Mouse (Mus musculus): ENCODE results near the gene Scube3. TPM values are rescaled to one million over a fixed set of nuclear protein-coding genes. Genes with fewer than 3 reads are reported as not detected.
A peak's percentile ranks its signal among the peaks of the same experiment; 100 is the strongest.

Scube3 gene
- total RNA-seq, 1 experiment from 2014 or later: 11.9 TPM

DNA sequence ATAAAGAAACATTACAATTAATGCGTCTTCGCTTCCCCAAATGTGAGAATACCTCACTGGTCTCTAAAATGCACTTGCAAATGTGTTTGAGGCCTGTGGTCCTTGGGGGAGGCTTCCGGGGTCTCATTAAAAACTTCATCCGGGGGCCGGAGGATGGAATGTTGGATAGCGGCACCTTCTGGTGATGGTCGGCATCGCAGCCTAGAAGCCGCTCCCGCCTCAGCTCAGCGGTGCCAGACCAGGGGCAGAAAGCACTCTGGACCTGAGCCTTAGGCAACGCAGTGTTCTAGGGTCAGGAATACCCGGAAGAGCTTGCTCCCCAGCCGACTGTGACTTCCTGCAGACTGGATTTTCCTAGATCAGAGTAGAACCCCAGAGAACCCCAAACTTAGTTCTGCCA, 8.7 kb upstream of the Scube3 start:
- DNase-seq: peak; percentile 74

DNA sequence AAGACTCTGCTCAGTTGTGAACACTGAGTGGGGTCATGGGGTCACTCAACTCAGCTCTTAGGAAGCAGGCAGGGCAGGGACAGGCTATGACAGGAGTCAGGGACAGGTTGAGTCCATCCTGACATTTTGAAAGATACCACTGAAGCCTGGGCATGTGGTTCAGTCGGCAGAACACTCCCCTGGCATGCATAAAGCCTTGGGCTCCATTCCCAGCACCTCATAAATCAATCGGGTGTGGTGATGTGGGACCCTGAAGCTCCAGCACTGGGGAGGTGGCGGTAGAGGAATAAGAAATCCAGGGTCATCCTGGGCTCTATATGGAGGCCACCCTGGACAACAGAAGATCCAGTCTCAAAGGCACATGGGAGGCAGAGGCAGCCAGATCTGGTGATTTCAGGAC, 6.4 kb upstream of the Scube3 start:
- DNase-seq: peak; percentile 82

DNA sequence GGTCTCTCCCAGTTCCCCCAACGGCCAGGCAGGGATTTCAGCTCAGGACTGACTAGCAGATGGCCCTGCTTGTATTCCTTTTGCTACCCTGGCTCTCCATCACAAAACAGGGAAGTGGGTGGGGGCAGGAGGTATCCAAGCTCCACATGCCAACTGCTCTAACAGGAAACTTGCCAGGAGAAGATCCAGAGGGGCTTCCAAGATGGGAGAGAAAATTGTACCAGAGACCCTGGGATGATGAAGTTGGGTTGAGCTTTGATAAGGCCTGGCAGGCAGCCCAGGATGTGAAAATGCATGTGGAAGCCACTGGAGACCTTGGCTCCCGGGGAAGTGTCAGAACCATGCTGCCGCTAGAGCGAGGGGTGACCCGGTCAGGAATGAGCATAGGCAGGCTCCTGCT, 5.7 kb upstream of the Scube3 start:
- peak; percentile 78 for DNase-seq

DNA sequence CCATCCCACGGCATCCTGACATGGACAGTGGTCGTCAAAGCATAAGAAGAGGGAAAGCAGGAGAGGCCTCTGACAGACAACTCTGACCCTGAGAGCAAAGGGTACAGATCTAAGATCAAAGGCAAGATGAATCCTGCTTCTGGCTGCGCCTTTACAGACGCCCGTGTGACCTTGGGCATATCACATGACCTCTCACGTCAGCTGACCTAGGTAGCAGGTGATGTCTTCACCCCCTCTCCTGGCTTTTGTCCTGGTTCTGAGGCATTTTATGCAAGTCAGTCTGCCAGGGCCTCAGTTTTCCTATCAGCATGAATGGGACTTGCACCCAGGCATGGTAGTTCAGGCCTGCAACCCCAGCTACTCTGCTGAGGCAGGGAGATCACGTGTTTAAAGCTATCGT, 3.9 kb upstream of the Scube3 start:
- no peak for DNase-seq

DNA sequence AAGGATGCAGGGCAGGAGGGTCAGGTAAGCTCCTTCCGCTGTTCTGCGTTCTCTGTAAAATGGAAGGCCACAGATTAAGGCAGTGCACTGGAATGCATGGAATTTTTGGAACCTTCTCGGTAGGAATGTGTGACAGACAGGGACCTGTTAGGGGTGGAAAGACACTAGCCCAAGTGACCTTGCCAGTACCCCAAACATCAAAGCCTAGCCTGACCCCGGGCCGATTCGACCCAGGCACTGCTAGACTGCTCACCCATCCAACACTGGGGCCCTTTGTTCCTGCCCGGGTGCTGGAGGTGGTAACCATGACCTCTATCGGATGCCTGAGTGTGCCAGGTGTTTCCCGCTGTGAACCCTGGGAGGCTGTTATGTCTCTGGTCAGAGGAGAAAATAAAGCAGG, 3.3 kb upstream of the Scube3 start:
- DNase-seq: no peak

DNA sequence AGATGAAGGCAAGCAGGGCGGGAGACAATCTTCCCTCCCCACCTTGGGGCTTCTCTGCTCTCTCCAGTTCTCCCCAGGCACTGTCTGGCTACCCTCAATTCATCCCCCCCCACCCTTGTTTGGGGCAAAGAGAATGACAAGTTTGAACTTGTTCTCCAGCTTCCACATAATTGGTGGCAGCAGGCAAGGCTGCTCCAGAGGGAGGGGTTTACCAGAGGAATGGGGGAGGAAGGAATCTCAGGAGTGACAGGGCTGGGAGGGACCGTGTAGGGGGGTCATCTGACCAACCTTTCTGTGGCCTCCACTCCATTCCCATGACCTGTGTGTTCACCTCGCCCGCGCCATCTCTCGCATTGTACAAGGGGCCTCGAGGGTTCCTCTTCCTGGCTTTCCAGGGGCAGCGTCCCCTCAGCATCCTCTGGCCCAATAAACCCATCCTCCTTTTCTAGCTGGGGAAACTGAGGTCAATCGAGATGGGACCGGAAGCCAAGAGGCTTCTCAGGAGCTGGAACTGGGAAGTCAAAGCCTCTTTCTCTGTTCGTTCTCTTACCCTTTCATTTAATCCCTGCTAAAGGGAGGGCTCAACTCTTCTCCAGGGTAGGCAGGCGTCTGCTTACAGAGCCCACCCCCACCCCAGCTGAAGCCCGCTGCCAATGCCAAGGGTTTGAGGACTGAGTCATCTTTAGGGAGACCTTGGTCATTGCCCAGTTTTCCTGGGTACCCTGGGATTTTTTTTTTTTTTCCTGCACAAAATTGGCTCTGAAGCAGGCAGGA, 1.3 kb upstream of the Scube3 start:
- DNase-seq: peak; percentile 64

DNA sequence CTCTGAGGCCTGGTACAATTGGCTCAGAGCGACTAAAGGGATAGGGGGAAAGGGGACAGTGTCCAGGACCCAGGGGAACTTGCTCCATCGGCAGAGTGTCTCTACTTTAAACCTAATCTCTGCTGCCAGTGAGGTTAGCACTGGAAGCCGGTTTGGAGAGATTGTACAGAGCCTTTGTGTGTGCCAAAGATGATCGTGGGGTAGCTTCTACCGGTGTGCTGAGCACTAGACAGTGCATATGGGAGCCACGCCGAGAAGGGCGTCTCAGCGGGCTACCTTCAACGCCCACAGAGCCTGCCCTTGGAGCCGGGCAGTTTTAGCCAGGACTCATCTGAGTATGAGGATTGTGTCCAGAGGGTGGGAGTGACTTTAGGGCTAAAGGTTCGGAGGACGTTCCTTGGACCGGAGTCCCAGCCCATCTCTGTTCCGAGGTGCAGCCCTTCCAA, 713 bp upstream of the Scube3 start:
- peak; percentile 31 for DNase-seq

DNA sequence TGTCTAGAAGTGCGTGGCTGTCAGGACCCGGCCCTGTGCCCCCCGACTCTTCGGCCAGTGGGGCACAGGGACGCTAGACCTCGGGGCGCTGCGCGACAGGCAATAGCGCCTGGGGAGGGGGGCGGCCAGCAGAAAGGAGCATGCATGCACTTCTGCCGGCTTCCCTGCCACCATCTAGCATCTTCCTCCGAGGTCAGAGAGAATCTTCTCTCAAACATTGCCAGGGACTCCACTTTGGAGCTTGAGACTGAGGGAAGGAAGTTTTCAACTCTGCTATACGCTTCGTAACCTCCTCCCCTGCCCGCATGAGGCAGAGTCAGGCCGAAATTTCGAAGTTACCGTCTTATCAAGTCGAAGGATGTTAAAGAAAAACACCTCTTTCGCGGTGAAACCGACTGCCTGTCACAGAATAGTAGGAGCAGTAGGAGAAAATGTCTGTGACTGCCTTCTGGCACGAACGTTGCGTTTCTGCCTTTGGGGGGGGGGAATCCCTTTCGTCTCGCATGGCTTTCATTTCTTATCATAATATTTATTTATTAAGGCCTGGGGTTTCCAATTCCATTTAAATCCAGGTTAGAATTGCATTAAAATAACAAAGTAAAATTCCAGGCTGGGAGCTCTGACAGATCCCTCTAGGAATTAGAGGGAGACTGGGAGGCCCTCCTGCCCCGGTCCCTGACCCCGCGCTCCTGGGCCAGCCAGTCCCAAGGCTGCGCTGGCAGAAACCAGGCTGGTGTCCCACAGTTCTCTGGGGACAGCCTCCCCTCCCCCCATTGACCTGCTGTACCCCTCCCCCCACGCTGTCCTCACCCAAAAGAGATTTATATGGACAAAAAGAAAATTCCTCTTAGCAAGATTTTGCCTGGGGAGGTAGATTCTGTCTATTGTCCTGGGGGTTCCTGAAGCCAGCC, 1.0 kb downstream of the Scube3 start:
- peak; percentile 52 for DNase-seq

DNA sequence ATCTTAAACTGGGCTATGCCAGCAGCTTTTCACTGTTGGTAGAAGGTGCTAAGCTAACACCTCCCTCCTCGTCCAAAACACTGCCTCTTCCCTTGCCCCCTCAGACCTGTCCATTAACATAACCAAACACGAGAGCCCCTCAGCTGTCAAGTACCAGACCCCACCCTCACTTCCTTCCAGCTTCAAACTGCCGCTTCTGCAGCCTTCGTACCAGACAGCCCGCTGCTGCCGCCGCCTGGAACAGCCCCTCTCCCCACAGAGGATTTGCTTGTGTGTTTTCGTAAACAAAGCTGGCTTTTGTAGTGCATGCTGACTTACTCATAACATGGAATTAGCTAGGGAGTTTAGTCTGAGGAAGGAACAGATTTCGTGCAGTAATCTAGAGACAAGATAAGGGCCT, 1.8 kb downstream of the Scube3 start:
- DNase-seq: no peak

DNA sequence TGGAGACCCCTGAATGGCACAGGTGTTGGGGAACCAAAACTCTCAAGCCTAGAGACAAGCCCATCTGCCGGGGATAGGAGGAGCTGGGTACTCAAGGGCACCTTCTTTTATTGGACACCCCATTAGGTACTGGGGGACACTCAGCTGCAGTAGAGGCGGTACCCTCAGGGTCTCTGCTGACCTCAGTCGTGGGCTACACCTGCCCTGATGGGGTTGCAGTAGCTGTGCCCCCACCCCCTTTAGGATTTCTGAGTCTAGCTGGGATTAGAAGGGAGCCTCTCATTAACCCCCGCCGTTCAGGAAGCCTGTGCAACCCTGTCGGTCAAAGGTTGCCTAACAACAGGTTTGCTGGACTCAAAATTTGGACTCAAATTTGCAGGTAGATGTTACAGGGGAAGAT, 2.3 kb downstream of the Scube3 start:
- no peak for DNase-seq

DNA sequence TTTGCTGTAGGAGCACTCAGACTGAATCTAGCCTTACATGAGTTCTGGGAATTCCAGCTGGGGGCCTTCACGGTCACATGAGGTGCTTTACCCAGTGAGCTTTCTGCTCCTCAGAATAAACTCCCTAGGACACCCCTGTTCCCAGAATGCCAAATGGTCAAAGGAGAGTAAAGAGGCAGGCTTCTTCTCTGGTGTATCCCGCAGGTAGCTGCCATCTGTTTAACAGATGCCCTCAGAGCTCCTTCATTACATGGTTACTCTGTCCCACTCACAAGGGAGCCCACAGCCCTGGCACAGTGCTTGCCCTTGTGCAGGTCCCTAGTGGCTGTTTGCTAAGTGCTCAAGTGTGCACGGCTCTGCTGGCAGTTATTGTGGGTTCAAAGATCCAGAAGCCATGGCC, 6.3 kb downstream of the Scube3 start:
- no peak for DNase-seq

DNA sequence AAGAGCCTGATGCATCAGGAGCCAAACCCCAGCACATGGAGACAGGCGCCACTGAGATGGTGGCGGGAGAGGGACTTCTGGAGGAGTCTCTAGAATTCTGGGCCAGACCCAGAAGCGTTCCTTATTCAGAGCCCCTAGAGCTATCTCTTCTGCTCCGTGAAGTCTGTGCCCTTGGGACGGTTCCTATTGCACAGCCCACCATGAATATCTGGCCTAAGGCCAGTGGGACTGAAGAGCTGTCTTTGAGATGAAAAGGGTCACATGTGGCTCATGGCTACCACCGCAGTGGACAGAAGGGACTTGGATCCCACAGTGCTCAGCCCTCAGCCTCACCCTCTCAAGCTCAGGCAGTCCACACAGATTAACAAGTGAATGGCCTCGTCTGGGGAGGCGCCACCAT, 7.8 kb downstream of the Scube3 start:
- no peak for DNase-seq

DNA sequence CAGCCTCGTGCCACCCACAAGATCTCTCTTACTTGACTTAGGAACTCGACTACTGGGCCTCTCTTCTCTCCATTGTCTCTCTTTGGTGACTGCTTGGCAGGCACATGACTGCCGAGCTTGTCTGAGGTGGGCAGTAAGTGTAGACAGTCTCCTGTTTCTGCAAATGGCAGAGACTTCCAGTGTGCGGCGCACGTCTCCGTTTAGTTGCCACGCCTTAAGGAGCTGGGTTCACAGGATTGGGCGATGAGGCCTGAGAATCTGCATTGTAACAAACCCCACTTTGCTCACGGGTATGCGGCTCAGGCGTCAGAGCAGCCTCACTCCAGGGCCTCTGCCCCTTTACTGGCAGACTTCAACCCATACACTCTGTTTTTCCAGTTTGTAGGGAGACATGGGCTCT, 8.5 kb downstream of the Scube3 start:
- no peak for DNase-seq

DNA sequence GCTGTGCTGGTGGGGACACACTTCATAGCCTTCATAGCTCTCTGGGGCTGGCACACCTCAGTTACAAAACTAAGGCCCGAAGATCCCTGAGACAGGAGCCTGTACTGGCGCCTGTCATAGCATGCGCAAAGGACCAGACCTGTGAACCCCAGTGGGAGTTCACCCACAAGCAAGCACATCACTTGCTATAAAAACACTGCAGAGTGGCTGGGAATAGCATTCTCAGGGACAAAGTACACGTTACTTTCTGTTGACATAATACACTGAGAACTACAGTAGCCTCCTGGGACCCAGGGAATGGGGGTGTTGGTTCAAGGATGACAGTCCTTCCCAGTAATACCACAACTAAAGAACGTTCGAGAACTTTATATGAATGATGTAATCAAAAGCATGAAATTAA, 11.2 kb downstream of the Scube3 start:
- no peak for DNase-seq

DNA sequence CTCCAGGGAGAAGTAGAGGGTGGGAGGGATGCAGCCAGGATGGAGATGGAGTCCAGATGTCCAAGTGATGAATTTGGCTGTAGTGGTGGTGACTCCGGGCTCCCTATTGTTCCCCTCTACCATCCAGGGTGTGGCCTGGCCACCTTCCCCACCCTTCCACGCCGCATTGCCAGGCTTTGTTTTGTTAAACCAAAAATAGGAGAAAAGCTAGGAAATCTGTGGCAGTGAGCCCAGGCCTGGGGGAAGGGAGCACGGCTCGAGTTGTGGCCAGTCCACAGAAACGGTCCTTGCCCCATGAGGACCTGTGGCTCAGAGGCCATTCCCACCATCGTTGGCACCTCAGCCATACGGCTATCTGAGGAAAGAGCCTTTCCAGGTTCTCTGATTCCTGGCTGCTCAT, 13.0 kb downstream of the Scube3 start:
- no peak for DNase-seq

DNA sequence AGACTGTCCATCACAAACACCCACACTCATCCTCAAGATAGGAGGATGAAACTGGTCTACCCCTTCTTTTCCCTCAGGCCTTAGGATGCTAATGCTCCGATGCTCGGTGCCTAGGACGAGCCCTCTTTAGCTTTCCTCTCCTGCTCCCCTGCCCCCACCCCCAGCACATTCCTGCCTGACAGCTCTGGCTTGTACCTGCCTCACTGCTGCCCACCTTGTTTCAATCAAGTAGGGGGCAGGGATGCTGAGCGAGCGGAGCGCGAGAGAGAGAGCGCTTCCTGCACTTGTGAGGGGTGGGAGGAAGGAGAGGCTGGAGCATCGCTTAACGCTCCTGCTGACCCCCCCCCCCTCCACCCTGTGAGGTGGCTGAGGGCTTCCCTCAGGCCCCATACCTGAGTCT, 18.4 kb downstream of the Scube3 start:
- no peak for DNase-seq

DNA sequence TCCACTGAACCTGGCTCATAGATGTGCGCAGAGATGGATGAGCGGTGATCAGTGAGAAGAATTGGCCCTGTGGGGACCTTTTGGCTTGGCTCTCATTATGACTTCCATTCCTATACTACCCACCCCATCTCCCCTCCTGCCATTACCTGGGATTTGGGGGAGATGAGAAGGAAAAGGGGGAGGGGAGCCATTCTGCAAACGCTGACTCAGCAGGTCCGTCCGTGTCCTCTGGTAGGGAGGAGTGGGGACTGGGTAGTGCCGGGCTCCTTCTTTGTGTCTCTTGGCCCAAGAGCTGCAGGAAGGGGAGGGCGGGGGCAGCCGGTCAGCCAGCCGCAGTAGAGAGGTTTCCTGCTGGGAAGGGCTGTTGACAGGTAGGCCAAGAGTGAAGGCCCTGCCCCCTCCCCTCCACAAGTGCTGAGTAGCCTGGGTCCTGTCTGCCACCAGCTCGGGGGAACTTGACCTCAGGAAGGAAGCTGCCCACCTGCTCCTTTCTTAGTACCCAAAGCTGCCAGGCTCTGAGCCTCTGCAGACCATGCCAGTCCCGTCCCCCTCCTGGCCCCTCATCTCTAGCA, 19.5 kb downstream of the Scube3 start:
- DNase-seq: no peak

DNA sequence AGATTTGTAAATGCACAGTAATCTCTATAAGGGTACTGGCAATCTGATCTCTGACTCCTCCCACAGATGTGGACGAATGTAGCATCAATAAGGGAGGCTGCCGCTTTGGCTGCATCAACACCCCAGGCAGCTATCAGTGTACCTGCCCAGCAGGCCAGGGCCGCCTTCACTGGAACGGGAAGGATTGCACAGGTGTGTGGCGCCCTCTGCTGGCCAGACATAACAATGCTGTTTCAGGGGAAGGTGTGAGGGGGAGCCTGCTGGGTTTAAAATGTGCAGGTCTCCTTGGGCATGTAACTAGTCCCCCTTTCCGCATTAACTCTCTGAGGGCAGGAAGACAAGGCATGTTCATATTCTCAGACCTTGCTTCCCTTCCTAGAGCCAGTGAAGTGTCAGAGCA, 21.7 kb downstream of the Scube3 start:
- peak; percentile 91 for DNase-seq

DNA sequence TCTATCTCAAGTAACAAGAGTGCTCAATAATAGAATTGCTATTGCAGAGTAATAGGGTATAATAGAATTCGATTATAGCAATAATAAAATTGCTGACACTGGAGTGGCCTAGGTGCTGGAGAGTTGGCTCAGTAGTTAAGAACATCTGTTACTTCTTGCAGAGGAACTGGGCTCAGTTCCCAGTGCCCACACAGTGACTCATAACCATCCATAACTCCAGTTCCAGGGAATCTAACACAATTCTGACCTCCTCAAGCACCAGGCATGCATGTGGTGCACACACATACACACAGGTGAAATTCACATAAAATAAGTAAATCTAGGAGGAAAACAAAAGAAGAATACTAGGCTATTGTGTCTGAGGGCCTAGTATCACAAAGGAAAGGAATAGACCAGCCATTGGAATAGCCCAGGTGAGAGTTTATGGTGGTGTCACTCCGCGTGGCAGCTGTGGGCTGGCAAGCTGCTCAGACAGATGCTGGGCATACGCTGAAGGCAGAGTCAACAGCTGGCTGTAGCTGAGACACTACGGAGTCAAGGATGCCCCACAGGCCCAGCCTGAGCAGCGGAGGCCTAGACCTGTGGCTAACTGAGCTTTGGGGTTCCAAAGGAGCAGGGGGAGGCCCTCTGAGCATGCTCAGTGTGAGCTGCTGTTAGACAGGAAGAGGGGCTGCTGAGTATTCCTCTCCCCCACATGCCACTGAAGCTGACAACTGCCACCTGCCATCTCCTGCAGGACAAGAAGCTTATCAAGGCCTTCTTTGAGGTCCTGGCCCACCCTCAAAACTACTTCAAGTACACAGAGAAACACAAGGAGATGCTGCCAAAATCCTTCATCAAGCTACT, 28.7 kb downstream of the Scube3 start:
- peak; percentile 63 for DNase-seq

DNA sequence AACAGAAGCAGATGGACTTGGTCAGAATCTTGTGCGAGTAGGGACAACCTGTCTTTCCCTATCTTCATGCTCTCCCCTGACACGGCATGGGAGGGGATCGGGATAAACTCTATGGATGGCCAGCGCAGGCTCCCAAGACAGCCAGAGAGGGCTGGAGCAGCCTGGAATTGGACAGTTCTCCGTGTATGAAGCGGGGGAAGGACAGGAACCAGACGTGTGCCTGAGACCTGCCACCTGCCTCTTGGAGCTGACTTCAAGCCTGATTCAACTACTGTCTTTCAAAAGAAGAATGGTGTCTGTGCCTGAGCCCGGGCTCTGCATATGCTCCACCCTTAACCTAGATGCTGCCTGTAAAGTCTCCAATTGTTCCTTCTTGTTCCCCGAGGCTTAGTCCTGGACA, 30.7 kb downstream of the Scube3 start:
- no peak for DNase-seq

DNA sequence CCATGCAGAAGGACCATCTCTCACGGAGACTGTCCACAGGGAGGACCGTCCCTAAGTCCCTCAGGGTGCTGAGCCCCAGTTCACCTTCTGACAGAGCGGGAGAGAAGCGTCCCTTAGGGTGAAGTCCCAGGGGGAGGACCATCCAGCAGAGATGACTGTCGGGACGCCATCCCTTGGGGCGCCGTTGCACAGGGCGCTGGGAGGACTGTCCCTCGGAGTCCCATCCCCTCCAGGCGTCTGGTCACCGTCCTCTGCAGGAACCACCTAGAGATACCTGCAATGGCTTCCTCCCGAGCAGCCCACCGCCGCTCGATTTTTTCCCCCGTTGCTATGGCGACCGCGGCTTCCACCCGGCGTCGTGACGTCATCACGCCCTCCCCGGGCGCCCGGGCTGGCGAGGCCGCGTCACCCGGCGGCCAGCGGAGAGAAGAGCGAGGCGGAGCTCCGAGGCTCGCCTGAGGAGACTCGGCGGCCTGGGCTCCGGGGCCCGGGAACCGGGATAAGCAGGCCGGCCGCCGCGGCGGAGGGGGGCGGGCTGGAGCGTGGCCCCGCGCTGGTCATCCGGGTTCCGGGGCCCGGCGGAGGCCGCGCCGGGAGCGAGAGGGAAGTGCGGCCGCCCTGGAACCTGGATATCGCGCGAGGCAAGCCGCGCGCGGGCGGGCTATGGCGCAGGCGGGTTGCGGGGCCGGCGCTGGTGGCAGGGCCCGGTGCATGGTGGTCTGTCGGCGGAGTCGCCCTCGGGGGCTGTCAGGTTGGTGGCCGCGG, 35.0 kb downstream of the Scube3 start, which contains the start of gene Zfp523:
Gene Zfp523 (plus strand): TSS at position 355 of the 765 bp plus-strand sequence.
- DNase-seq: peak; percentile 95
